Mouse (Mus musculus) frontal cortex, adult 2 months (tissue): Measurements from ENCODE around the gene Bpifc. TPM values are rescaled to one million over a fixed set of nuclear protein-coding genes. Genes with fewer than 3 reads are reported as not detected.

Source experiments
- DNase-seq, 2 experiments: peaks; one replicate each; pipeline ENCODE4 v3.0.0; 2022; ENCODE audit warnings: low spot score in 1 of 2; ENCODE audit errors: extremely low spot score in 1 of 2
- polyA plus RNA-seq: library from polyadenylated mRNA; depleted of rRNA; stranded (reverse); fragments of >200 nt; gene quantifications from 2 replicates; pipeline ENCODE4 v1.2.3, GENCODE M21; 2012; rRNA removed

Gene Bpifc
- polyA plus RNA-seq, 1 experiment, result 0.12 TPM

GRCm38 (mm10) chr10:85956871-85957419 is 54.8 kb downstream of the Bpifc start:
- peak in 1 of 2 experiments; percentile 10 for DNase-seq

- DNase-seq, result no peak
Observed at GRCm38 (mm10) chr10:85954429-85954828, 57.3 kb downstream of the Bpifc start.

GRCm38 (mm10) chr10:85953401-85953800 is 58.3 kb downstream of the Bpifc start:
- DNase-seq, result no peak

DNA sequence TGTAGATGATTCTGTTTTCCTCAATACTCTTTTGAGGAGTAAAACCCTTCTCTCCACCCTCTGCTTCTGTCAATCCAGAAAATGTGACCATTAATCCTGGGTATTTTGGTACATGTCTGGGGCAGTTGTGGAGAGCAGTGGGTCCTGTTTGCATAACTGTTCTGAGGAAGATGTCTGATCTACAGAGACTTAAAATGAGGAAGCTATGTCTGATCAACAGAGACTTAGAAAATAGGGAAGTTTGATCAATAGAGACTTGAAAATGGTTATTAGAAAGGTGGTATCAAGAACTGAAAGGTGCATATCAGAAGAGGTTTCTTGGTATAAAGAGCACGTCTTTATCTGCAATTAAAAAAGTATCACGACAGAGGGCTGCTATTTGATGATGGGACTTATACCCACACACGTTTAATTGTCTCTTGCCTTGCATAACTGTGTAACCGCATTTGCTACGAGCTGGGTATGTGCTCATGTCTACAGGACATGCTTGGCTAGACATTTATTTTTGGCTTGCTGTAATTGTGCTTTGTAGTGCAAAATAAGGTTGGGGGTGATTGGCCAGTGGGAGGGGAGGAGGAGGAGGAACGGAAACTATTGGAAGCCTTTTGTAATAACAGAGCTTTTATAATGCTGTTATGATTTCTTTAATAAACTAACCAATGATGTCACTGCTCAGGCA is 59.8 kb downstream of the Bpifc start:
- no peak for DNase-seq

- DNase-seq, result no peak
Observed at GRCm38 (mm10) chr10:85948483-85949196, 63.1 kb downstream of the Bpifc start.

DNA sequence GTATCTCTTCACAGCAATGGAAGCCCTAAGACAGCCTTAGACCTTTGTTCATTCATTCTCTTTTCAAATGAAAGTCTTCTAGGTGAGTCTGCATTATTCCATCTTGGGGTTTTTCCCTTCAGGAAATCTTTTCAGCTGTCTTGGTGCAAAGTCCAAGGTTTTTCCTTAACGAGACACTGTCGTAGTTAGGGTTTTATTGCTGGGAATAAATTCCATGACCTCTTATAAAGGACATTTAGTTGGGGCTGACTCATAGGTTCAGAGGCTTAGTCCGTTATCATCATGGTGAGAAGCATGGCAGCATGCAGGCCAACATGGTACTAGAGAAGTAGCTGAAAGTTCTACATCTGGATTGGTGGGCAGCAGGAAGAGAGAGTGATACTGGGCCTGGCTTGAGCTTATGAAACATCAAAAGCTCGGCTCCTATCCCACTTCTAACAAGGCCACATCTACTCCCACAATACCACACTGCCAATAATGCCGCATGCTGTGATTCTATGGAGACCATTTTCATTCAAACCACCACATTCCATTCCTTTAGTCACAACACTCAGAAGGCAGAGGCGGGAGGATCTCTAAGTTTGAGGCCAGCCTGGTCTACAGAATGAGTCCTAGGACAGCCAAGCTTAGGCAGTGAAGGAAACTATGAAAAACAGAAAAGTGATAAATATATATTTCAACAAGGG is 75.3 kb downstream of the Bpifc start:
- no peak for DNase-seq

DNA sequence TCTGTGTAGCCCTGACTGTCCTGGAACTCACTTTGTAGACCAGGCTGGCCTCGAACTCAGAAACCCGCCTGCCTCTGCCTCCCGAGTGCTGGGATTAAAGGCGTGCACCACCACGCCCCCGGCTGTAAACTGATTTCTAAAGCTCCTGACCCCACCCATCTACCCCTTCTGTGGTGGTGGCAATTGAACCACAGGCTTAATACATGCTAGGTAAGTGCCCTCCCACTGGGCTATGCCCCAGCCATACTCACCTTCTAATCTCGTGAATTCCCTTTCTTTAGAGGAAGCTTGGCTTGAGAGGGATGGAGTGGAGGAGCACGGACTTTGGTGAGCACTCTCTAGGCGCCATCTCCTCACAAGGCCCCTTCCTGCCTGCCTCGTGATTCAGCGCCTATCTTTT is 81.7 kb downstream of the Bpifc start:
- DNase-seq, result no peak

GRCm38 (mm10) chr10:85929208-85929591 is 82.5 kb downstream of the Bpifc start:
- no peak for DNase-seq

- peak; percentile 53 to 85 for DNase-seq
Observed at GRCm38 (mm10) chr10:85928499-85929207, 83.0 kb downstream of the Bpifc start.

DNA sequence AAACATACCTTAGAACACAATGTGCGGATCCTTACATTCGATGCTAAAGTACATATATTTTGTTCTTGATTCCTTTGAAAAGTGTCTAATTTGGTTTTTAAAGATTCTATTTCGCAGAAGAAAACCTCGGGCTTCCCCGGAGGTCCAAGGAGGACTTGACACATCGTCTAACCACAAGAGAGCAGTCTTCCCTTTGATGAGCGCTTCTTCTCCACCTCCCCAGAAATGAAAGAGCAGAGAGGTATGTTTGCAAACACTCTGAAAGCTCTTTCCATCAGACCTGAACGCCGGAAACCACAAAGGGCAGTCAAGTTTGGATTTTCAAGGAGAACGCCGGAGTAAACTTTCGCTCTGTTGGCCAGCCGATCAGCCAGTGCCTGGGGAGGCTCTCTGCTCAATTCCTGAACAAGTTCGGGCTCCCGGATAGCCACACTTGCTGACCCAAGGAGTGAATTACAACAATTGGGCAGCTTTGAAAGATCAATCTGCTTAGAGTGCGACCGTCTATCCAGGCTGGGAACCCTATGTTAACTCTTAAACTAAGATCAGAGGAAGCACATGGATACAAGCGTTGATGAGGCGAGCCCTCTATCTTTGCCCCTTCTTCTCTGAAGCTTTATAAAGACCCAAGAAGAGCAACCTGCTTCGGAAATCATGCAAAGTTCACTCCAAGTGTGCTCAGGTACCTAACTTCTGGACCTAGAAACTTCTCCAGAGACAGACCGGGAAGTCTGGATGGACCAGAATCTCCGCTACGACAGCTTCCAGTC is 83.8 kb downstream of the Bpifc start, which contains the start of gene Ascl4:
Gene Ascl4, plus strand, starts transcription at position 6 of the 770 bp plus-strand sequence.
- DNase-seq, result peak in 1 of 2 experiments; percentile 10

DNA sequence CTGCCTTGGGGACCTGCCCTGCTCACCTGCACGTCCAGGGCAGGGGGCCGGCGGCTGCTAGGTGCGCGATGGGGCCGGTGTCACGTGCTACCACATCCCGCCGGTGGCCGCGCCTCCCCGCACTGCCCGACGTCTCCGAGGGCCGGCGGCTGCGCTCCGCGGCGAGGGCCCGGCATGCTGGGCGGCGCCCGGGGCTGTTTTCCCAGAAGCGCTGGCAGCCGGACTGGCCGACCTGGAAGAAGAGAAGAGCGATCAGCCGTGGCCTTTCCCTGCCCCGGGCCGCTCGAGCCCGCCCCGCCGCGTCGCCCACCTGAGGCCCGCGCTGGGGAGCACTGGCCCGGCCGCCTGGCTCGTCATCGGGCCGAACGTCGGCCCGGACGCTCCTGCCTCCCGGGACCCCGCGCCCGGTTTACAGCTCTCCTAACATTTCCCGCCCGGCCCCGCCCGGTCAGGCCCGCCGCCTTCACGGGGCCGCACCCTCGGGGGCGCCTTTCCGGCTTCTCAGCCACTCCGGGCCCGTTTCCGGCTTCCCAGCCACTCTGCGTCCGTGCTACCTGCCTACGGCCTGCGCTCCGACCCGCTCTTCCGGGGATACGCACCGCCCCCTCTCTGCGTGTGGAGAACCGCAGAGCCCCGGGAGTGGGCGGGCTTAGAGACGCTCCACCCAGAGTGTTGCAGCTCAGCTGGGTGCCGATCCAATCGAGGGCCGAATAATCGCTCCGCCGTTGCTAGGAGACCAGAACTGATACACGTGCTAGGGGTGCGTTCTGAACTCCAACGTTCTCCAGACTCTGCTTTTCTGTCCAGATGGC is 95.0 kb downstream of the Bpifc start, which contains the start of gene Prdm4:
Gene Prdm4, minus strand, starts transcription at position 645 of the 812 bp plus-strand sequence.
- DNase-seq, result peak; percentile 97 to 98

Other genes starting within 250 kb of the Bpifc start
- 17.7 and 21.0 TPM in 2 replicates for gene Pwp1, start 182.4 kb downstream of the Bpifc start, polyA plus RNA-seq
- 26.4 and 29.8 TPM in 2 replicates for gene Prdm4, start 94.8 kb downstream of the Bpifc start, polyA plus RNA-seq
- 0.44 and 0.56 TPM in 2 replicates for gene Ascl4, start 84.2 kb downstream of the Bpifc start, polyA plus RNA-seq
- 116 TPM in 2 replicates for gene Rtcb, start 54.1 kb downstream of the Bpifc start, polyA plus RNA-seq
- gene Fbxo7, start 10.1 kb upstream of the Bpifc start, polyA plus RNA-seq, result 33.9 and 34.7 TPM in 2 replicates